Mouse (Mus musculus): ENCODE results near the gene Dnajc25.

Gene Dnajc25

GRCm38 (mm10) chr4:59006211-59006610, 11.3 kb downstream of the Dnajc25 start:
- DNase-seq = no peak

GRCm38 (mm10) chr4:59007016-59007415, 12.2 kb downstream of the Dnajc25 start:
- DNase-seq = no peak

- DNase-seq = no peak
These were observed 13.1 kb downstream of the Dnajc25 start for GRCm38 (mm10) chr4:59007974-59008373.

GRCm38 (mm10) chr4:59009186-59009585, 14.3 kb downstream of the Dnajc25 start:
- DNase-seq = peak; percentile 33 to 41

GRCm38 (mm10) chr4:59009696-59010095, 14.8 kb downstream of the Dnajc25 start:
- peak in 1 of 2 experiments; percentile 27 for DNase-seq

- DNase-seq = no peak
These were observed 16.6 kb downstream of the Dnajc25 start for GRCm38 (mm10) chr4:59011446-59011845.

GRCm38 (mm10) chr4:59015181-59015580, 20.3 kb downstream of the Dnajc25 start:
- no peak for DNase-seq

GRCm38 (mm10) chr4:59016922-59017321, 22.1 kb downstream of the Dnajc25 start:
- DNase-seq = no peak

- DNase-seq = peak in 1 of 2 experiments; percentile 16
These were observed 39.6 kb downstream of the Dnajc25 start for GRCm38 (mm10) chr4:59034325-59034917.

- DNase-seq = peak; percentile 73 to 80
These were observed 40.3 kb downstream of the Dnajc25 start, which contains the start of gene Gng10 for GRCm38 (mm10) chr4:59034918-59035785. Gng10 (plus strand) TSS chr4:59035088.

GRCm38 (mm10) chr4:59035786-59036350, 41.0 kb downstream of the Dnajc25 start:
- DNase-seq = peak; percentile 15 to 17

GRCm38 (mm10) chr4:59036490-59037127, 41.7 kb downstream of the Dnajc25 start:
- DNase-seq = peak; percentile 72 to 75

GRCm38 (mm10) chr4:59037525-59037924, 42.7 kb downstream of the Dnajc25 start:
- DNase-seq = no peak

GRCm38 (mm10) chr4:59040397-59041287, 45.8 kb downstream of the Dnajc25 start:
- no peak for DNase-seq

- DNase-seq = no peak
These were observed 48.2 kb downstream of the Dnajc25 start for GRCm38 (mm10) chr4:59043074-59043473.

- no peak for DNase-seq
These were observed 49.0 kb downstream of the Dnajc25 start for GRCm38 (mm10) chr4:59043891-59044290.

- no peak for DNase-seq
These were observed 52.4 kb downstream of the Dnajc25 start for GRCm38 (mm10) chr4:59047222-59047621.

- DNase-seq = no peak
These were observed 56.2 kb downstream of the Dnajc25 start for GRCm38 (mm10) chr4:59051081-59051480.

- DNase-seq = no peak
These were observed 63.1 kb downstream of the Dnajc25 start for GRCm38 (mm10) chr4:59057929-59058328.

GRCm38 (mm10) chr4:59062526-59062925, 67.7 kb downstream of the Dnajc25 start:
- no peak for DNase-seq

GRCm38 (mm10) chr4:59069276-59069675, 74.4 kb downstream of the Dnajc25 start:
- DNase-seq = no peak

All from thymus, postnatal 36 days (tissue).